Mouse (Mus musculus) cerebellum, postnatal 10 days (tissue): ENCODE measurements at regions not wholly inside any gene's neighbourhood (a gene's known extent, or its start where the extent isn't known, plus 50 kb on each side); places are given as distances from the start of the nearest gene placed in this dataset.

Experiments used
- DNase-seq, 2 experiments: peaks; one replicate each; pipeline ENCODE4 v3.0.0; 2021; ENCODE audit warnings: mixed read lengths in 2 of 2

DNA sequence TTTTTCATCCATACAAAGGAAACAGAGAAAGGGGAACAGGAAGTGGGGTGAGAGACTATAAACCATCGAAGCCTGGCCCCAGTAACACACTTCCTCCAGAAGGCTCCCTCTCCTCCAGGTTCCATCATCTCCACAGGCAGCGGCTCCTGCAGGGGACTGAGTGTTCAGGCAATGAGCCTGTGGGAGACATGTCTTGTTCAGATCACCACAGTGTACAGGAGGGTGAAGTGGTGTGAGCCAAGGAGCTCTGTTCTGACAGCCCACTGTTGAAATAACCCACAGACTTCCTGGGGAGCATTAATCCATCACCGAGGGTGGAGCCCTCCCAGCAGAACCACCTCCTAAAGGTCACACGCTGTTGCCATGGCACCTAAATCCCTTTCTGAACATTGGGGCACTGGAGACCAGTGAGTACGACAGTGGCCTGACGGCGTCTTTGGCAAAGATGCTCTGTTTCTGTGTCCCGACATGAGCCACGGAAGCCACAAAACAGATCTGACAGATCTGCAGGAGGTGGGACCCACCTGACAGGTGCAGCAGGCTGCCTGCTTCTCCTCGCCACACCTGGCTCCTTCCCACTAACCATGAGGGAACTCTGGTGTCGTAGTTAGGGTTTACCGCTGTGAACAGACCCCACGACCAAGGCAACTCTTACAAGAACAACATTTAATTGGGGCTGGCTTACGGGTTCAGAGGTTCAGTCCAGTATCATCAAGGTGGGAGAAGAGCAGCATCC lies 60.9 kb downstream of the Psmg1 start:
- no peak for DNase-seq

DNA sequence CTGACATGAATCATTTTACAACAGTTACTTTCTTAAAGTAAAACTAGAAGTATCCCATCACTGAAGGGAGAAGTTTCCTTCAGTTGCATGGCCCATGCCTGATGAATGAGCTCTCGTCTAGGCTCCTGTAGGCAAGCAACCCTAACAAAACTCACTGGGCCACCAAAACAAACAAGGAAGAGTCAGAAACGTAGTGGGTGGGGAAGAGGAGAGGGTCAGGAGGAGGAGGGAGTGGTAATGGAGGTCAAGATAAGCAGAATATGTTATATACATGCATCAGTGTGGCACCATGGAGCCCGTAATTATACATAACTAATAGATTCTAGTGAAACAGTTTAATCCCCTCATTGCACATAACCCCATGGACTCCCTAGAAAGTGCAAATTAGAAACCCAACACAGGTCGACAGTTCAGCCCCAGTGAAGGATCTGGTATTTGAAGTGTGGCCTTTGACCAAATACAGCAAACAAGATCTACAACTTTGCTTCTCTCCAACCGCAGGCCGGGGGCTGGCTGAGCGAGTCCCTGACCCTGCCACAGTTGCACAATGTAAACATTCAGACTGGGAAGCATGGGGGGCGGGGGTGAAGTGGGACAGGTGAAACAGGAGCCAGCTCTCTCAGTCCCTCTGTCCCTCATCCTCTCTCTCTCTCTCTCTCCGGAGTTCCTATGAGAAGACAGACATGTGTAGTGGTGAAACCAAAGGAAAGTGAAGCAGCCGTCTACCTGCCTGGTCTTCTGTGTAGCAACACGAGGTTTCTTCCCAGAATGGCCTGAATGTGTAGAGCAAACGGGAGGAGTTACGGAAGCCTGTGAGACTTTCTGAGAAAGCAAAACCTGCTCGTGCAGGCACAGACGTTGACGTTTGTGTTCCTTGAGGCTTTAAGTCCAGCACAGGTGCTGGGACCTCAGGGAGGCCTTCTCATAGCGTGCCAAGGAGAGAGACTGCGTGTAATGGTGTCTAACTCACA lies 62.2 kb downstream of the Psmg1 start:
- DNase-seq, result no peak

DNA sequence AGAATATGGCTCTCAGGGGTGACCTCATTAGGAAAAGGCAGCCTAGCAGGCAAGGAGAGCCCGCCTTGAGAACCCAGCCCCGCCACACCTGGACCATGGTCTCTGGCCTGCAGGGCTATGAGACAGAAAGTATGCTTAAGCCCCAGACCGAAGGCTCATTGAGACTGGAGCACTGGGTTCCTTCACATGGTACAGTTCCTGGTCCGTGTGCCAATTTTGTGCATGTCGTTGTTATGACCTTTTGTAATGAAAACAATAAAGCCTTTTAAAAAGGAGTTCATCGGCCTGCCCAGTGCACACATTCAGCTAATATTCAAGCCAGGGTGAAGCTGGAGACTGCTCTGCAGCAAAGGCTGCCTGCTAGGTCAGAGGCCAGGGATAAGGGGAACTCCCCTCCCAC lies 64.2 kb downstream of the Psmg1 start:
- DNase-seq, result no peak

DNA sequence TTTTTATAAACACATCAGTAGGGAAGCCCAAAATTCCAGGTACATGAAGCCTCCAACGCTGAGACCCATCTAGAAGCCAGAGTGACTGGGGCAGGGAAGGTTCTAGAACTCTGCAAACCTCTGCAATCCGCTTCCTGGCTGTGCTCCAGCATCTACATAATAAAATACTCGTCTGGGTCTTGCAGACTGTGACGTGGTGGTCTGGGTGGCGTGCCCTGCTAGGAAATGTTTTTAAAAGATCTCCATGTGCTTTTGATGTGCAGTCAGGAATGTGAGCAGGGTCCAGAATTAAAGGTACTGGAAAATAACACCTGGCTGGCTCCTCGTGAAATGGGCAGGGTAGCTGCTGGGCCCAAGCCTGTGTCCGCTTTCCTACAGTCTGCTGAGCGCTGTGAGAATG lies 66.0 kb downstream of the Psmg1 start:
- no peak for DNase-seq

DNA sequence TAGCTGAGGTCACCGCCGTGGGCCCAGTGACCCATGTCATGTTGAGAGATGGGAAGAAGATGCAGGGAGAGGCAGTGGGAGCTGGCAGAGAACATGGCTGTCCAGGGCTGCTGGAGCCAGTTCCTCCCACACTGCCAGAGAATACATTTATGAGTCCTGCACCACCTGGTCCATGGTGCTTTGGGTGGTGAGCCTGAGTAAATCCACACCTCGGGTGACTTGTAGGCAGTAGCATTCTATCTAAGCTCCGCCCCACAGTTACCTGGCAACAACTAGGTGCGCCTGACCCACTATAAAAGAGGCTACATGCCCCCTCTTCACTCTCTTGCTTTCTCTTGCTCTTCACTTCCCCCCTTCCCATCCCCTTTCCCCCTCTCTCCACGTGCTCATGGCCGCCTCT lies 66.8 kb downstream of the Psmg1 start:
- no peak for DNase-seq

DNA sequence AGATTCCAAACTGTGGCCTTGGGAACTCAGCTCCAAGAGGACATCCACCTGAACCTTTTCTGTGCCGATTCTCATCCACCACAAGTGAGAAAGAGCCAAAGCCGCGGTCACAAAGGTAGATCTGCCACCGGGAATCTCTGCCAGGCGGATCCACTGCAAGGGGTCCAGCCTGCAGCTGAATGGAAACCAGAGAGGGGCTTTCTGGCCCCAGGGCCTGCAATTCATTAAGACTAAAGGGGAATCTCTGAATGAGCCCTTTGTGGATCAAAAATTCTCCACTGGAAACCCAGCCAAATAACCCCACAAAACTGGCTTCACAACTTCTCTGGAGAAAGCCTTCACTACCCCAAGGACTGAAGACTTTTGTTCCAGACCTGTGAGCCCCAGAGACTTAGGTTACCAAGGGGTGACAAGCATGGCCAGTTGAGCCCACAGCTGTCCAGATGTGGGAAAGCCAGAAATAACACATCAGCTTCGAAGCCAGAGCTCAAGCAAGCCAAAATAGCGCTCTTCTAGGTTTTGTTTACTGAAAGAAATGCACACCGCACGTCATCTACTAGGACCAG lies 68.3 kb downstream of the Psmg1 start:
- DNase-seq, result peak in 1 of 2 experiments; percentile 23

DNA sequence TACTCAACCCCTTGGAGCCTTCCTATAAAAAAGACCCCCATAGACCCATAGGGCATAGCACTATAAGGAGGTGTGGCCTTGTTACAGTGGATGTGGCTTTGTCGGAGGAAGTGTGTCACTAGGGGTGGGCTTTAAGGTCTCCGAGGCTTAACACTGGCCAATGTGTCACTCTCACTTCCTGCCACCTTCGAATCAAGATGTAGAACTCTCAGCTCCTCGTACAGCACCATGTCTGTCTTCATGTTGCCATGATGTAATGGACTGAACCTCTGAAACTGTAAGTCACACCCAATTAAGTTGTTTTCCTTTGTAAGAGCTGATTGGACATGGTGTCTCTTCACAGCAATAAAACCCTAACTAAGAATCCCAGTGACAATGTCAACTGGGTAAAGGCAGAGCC lies 69.6 kb downstream of the Psmg1 start:
- no peak for DNase-seq

DNA sequence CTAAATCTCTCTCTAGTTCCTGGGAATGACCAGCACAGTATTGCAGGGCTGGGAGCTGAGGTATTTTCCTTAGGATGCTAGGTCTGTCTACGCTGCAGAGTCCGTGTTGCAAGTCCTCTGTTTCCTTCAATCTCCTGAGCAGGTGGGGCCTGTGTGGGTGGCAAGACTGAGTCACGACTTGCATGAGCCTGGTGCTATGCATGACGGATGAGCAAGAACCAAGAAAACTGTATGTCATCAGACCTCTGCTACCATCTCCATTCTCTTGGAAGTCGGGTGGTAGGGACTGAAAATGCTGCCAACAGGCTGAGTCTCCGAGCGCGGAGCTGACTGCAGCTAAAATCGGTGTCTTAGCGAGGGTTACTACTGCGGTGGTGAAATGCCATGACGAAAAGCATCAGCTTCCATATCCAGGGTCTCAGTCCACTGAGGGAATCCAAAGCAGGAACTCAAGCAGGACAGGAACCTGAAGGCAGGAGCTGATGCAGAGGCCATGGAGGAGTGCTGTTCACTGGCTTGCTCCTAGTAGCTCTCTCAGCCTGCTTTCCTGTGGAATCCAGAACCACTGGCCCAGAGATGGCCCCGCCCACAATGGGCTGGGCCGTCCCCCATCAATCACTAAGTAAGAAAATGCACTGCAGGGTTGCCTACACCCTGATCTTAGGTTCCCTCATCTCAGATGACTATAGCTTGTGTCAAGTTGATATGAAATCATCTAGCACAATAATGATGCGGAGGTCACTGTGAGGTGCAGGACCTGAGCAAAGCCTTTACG lies 71.9 kb downstream of the Psmg1 start:
- DNase-seq, result no peak

DNA sequence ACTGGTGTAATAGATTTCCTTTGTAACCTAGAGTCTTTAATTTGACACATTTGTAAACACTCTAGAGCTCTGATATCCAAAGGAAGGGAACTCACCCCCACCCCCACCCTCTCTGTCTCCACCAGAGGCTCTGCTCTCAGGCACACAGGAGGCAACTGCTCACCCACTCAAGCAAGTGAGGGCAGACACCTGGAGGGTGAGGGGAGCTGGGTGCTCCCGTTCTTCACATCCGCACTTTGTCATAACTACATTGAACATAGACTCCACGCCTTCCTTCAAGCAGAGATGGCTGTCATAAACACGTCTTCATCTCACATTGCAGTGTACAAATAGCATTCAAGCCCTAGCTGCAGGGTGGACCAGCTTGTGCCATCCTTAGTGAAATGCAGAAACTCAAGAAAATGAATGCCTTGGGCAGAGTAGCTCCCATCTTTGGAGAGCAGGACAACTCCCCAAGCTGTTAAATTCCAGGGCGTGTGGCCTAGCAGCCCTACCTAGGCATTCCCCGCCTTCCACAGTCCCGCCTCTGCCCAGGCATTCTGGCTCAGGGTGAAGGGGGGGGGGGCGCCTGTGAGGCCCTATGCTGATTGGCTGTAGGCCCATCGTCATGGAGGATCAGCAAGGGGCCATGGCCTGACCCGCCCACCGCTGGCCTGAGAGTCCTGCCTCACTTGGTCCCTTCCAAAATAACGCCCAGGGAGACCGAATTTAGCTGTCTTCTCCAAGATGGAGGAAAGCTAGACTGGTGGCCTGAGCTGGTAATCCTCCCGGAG lies 72.9 kb downstream of the Psmg1 start:
- peak; percentile 22 to 31 for DNase-seq

DNA sequence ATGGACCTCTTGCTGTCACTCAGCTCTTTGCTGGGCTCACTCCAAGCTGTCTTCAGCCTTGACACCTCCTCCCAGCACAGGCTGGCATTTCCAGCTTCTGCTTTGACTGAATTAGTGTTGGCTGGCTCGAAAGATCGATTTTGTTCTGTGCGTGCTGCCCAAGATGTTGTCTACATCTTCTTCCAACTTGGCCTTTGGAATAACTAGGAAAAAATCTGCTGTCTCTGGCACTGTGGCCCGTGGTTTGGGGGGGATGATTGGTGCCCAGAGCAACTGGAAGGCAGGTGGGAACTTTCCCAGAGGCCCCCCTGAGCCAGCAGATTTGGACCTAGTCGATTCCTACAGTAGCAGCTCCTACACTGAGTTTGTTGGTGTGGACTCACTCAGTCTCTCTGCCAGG lies 76.9 kb downstream of the Psmg1 start:
- peak; percentile 64 to 74 for DNase-seq

DNA sequence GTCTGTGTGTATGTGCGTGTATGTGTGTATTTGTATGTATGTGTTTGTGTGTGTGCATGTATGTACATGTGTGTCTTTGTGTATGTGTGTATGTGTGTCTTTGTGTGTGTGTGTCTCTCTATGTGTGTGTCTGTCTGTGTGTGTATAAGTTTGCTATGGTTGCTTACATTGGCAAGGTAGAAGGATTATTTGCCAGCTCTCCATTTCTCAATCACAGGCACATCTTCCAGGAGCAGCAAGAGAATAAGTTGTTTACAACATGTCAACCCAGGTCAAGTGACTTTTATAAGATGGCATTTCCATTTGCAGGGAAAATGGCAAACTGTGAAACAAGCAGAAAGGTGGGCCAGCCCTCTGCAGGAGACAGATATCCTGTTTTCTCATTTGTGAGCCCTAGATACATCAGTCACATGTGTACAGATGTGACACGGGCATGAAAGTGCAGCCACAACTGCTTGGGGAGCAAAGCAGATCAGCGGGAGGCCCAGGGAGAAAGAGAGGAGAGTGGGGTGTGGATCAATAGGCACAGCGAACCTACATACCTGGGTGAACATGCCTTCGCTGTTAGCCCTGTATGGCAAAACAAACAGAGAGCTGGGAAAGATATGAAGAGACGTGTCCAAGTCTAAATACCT lies 86.1 kb downstream of the Psmg1 start:
- no peak for DNase-seq

DNA sequence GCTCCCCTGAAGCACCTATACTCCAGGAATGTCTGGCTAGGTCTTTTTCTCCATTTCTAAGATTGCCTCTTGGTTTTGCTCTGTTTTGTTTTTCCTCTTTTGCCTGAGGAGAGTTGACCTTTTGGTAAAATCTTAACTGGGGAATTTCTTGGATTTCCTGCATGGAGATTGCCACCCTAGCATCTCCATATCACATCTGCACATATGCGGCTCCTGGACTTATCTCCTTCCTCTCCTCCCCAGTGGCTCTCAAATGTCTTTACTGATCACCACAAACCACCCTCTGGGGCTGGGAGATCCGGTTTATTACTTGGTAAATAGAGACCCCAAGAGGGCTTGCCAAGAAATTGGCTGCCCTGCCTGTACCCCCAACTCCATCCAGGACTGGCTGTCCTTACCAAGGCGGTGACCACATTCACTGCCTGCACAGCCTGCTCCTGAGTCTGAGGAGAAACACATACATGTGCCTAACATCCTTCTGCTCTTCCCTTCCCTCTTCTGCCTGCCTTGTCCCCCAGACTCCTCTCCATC lies 87.3 kb downstream of the Psmg1 start:
- no peak for DNase-seq

DNA sequence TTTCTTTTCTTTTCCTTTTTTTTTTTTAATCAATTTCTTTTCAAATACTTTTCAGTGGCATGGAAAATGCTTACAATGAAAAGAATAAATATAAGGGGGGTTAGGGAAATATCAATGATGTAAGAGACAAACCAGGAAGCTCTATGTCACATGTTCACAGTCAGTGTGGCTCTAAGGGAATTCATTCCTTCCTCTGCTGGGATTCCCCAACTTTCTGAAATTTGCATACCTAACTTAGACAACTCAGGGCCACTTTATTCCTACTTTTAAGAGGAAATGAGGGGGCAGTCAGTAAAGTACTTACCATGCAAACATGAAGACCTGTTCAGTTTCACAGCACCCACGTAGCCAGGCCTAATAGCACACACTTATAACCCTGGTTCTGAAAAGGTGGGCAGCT lies 88.6 kb downstream of the Psmg1 start:
- DNase-seq, result no peak

DNA sequence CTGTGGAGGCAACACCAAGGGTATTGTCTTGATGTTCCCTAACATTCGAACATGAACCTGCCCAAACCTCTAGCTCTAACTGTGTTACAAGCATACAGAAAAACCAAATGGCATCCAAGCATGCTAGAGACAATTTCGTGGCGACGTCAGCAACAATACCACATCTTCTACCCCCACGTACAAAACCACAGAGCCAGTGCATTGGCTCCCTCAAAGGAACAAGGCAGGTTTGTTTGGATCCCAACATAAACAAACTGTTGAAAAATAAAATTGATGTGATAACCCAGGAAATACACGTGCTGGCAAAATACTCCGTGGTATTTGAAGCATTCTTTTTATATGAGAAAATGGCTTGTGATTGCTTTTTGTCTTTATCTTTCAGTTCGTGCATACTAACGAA lies 89.4 kb downstream of the Psmg1 start:
- no peak for DNase-seq

DNA sequence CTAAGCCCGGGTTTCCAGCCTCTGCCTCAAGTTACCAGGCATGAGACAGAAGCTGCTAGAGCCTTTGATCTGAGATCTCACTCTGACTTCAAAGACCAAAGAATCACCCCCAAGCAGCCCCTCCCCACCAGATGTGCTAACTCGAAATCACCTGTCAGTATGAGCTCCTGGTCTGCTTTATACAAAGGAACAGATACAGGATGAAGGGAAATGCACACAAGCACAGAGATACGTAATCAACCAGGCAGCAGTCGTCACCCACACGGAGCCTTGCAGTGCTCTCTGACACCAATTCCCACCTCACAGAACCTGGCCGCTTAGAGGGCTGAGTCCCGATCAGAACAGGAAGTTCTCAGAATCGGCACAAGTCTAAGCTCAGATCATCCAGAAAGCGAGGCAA lies 90.6 kb downstream of the Psmg1 start:
- no peak for DNase-seq

DNA sequence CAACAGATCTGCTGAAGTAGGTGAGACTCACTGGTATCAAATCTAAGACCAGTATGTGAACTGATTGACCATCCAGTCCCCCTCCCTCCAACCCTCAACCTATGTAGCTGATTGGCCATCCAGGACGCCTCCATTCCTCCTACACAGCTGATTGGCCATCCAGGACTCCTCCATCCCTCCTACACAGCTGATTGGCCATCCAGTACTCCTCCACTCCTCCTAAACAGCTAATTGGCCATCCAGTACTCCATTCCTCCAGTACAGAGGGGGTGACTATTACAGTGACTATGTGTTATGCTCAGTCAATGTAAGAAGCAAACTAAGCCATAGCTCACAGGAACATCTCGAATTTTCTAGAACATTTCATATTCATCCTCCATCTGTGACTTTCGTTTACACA lies 91.1 kb downstream of the Psmg1 start:
- no peak for DNase-seq

DNA sequence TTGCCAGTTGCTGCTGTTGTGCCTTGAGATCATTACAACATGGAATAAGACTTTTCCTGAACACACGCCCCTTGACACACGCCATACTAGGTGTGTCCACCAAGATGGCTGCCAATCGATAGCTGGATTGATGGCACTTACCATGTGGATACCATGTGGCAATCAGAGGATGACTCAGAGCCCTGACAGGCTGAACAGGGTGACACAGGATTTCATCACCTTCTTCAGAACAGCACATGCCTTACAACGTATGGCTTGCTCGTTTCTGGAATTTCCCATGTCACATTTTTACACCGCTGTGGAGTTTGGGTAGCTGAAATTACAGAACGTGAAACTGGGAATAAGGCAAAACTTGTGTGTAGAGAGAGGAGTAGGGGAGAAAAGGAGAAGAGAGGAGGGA lies 92.9 kb downstream of the Psmg1 start:
- DNase-seq, result no peak

DNA sequence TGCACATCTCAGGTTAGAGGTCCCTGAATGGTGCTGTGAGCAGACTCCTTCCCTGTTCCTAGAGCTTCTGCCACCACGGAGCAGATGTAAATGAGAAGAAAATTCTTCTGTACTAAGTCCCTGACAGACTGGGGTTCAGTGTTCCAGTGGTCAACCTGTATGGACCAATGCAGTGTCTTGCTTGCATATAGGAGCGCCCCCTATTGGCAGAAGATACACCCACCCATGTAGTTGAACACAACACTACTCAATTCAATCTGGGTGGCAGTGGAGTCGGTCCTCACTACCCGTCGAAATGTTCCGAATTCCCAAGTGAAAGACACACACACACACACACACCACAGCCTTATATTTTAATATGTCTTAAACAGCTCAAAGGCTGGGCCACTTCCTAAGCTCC lies 94.6 kb downstream of the Psmg1 start:
- no peak for DNase-seq

DNA sequence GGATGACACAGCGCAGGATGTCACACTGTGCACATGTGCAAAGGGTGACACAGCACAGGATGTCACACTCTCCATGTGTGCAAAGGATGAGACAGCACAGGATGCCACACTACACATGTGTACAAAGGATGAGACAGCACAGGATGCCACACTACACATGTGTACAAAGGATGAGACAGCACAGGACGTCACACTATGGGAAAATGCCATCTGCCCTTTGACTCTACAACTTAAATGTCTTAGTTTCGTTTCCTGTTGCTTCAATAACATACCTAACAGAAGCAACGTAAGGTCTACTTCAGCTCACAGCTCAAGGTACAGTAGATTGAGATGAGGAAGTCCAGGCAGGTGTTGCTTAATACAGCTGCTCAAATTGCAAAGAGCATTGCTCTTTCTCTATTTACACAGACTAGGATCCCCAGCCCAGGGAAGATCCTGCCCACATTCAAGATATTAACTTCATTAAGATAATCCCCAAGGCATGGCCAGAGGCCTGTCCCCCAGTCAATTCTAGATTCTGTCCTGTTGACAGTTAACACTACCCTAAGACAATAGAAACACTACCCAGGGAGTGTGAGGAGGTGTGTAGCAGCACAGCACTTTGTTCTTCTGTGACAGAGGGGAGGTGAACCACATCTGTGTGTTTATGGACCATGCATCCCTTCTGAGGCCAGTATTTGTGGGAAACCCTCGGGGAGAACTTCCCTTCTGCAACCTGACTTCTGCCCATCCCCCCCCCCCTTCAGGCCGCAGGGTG lies 97.0 kb downstream of the Psmg1 start:
- no peak for DNase-seq

DNA sequence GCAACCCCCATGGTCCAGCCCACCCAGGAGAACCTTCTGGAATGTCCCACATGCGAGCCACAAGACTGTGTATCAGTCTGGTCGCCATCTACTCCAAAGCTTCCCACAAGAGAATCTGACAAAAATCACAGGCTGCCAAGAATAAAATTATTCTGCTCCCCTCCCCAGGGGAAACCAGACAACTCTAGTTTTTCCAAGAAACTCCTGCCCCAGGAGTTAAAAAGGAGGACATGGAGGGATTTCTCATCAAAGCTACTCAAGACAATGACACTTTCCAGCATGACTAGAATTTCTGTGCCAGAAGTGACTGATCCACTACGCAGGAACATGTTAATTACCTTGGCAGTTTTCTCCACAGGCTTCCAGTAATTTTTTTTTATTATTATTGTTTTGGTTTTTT lies 98.4 kb downstream of the Psmg1 start:
- no peak for DNase-seq

DNA sequence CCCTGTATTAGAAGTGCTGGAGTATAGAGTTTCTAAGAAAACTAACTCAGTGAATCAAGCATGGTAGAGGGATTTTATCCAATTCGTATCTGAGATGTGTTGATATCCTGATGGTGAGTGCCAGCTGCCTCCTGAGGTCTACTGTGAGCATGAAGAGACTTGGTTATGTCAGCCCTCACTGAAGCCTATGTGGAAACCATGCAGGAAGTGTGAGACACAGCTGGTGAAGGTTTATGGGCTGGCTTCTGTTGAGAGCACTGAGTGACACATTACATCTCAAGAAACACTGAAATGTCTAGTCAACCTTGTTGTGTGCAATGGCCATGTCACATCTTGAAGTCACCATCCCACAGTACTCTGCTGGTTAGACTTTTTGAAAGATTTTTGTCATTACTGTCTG lies 104.6 kb downstream of the Psmg1 start:
- no peak for DNase-seq
